Mouse (Mus musculus): ENCODE measurements around the gene Il11. TPM values are rescaled to one million over a fixed set of nuclear protein-coding genes. Genes with fewer than 3 reads are reported as not detected.

Il11 gene
- polyA plus RNA-seq, 1 experiment from 2014 or later: 0.19 TPM

DNA sequence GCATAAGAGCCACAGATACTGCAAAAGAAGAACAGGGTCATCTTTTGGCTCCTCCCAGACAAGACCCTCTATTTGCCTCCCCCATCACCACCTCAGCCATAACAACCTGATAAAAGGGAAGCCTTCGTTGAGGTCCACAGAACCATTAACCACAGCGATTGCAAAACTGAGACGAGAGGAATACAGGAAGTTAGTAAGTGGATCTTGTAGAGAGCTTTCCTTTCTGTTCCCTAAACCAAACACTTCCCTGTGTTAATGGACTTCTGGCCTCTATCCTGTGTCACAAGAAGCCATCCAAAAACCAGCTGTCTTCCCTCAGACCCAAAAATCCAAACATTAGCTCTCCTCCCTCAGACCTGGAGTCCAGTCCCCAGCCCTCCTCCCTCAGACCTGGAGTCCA lies 58.3 kb downstream of the Il11 start:
- DNase-seq (ENCODE audit: low spot score) (no peak), ATAC-seq (replicated peaks; ENCODE audit: low FRiP score) (no peak)
- H3K4me3 ChIP-seq (ENCODE audit: low read depth, low read length): no peak overlapping the region
- no peaks in the 10 kb centered on the region for H3K9me3 ChIP-seq (ENCODE audit: control insufficient read depth, low read length)
- no peak overlapping the region for H3K9ac ChIP-seq (ENCODE audit: low read length)
- no peak overlapping the region for H3K27ac ChIP-seq (ENCODE audit: low read depth, low read length)
- no peak overlapping the region for H3K4me2 ChIP-seq (ENCODE audit: low read depth, low read length, severe bottlenecking)
- no peaks in the 10 kb centered on the region for H3K36me3 ChIP-seq (ENCODE audit: control insufficient read depth, insufficient read depth, low read length)
- no peaks in the 10 kb centered on the region for H3K4me1 ChIP-seq (replicated peaks; ENCODE audit: control insufficient read depth, insufficient read depth, low read length)
- no peaks in the 10 kb centered on the region for H3K27me3 ChIP-seq (ENCODE audit: control insufficient read depth, insufficient read depth, low read length)
- 83% methylated on average over 3 of the region's 3 CpGs for WGBS

DNA sequence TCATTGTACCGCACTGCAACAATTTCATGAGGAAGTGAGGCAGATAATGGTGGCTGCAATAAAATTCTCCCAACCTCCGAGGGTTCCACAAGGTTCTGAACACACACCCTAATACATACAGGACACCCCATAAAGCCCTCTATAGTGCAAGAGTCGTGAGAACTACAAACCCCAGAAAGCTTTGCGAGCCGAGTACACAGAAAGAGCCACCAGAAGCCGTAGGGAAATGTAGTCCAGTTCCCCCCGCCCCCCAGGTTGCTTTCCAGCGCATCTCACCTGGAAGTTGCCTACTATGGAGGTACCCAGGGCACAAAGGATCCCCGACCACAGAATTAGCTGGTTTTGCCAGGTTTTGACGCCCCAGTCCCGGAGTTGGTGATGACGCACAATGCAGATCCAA lies 59.2 kb downstream of the Il11 start:
- no peaks in the 10 kb centered on the region for H3K9me3 ChIP-seq (ENCODE audit: control insufficient read depth, low read length)
- no peak for DNase-seq (ENCODE audit: low spot score)
- ATAC-seq (replicated peaks; ENCODE audit: low FRiP score): no peak
- H3K36me3 ChIP-seq (ENCODE audit: control insufficient read depth, insufficient read depth, low read length): no peaks in the 10 kb centered on the region
- no peaks in the 10 kb centered on the region for H3K4me1 ChIP-seq (replicated peaks; ENCODE audit: control insufficient read depth, insufficient read depth, low read length)
- no peaks in the 10 kb centered on the region for H3K27me3 ChIP-seq (ENCODE audit: control insufficient read depth, insufficient read depth, low read length)
- peak overlapping the region; percentile 33; the same call in 1 of the 2 replicates for H3K9ac ChIP-seq (ENCODE audit: low read length)
- peak overlapping the region; percentile 18; the same call in 1 of the 2 replicates for H3K4me3 ChIP-seq (ENCODE audit: low read depth, low read length)
- 41% methylated on average over 12 of the region's 12 CpGs for WGBS
- H3K27ac ChIP-seq (ENCODE audit: low read depth, low read length): no peak overlapping the region
- H3K4me2 ChIP-seq (ENCODE audit: low read depth, low read length, severe bottlenecking): peak overlapping the region; percentile 39

Other genes starting within 250 kb of the Il11 start
- gene Syt5, start 235.3 kb downstream of the Il11 start, polyA plus RNA-seq (2014; fragmentation: Nextera tagmentation; extraction: Ambion mirVana): 13.5 and 15.3 TPM in 2 replicates
- gene Ptprh, start 178.8 kb downstream of the Il11 start, polyA plus RNA-seq (2014; fragmentation: Nextera tagmentation; extraction: Ambion mirVana): not detected in 2 replicates
- gene Tmem86b, start 151.4 kb downstream of the Il11 start, polyA plus RNA-seq (2014; fragmentation: Nextera tagmentation; extraction: Ambion mirVana): 2.3 and 3.4 TPM in 2 replicates
- gene Ppp6r1, start 123.8 kb downstream of the Il11 start, polyA plus RNA-seq (2014; fragmentation: Nextera tagmentation; extraction: Ambion mirVana): 6.6 and 7.1 TPM in 2 replicates
- gene Hspbp1, start 97.8 kb downstream of the Il11 start, polyA plus RNA-seq (2014; fragmentation: Nextera tagmentation; extraction: Ambion mirVana): 115 TPM in 2 replicates
- gene Brsk1, start 92.3 kb downstream of the Il11 start, polyA plus RNA-seq (2014; fragmentation: Nextera tagmentation; extraction: Ambion mirVana): 2.8 and 3.1 TPM in 2 replicates
- gene Tmem150b, start 57.6 kb downstream of the Il11 start, polyA plus RNA-seq (2014; fragmentation: Nextera tagmentation; extraction: Ambion mirVana): 0.13 and 0.19 TPM in 2 replicates
- gene Kmt5c, start 42.7 kb downstream of the Il11 start, polyA plus RNA-seq (2014; fragmentation: Nextera tagmentation; extraction: Ambion mirVana): 88.1 and 89.4 TPM in 2 replicates
- gene Cox6b2, start 29.8 kb downstream of the Il11 start, polyA plus RNA-seq (2014; fragmentation: Nextera tagmentation; extraction: Ambion mirVana): 29.9 and 33.7 TPM in 2 replicates
- not detected in 2 replicates for gene Fam71e2, start 11.6 kb downstream of the Il11 start, polyA plus RNA-seq (2014; fragmentation: Nextera tagmentation; extraction: Ambion mirVana)
- not detected in 2 replicates for gene Tmem190, start 78 bp upstream of the Il11 start, polyA plus RNA-seq (2014; fragmentation: Nextera tagmentation; extraction: Ambion mirVana)
- 1.6 and 2.6 TPM in 2 replicates for gene Tmem238, start 6.8 kb upstream of the Il11 start, polyA plus RNA-seq (2014; fragmentation: Nextera tagmentation; extraction: Ambion mirVana)
- 203 and 220 TPM in 2 replicates for gene Rpl28, start 10.0 kb upstream of the Il11 start, polyA plus RNA-seq (2014; fragmentation: Nextera tagmentation; extraction: Ambion mirVana)
- 476 and 526 TPM in 2 replicates for gene Ube2s, start 29.7 kb upstream of the Il11 start, polyA plus RNA-seq (2014; fragmentation: Nextera tagmentation; extraction: Ambion mirVana)
- 2.2 and 3.0 TPM in 2 replicates for gene Shisa7, start 61.8 kb upstream of the Il11 start, polyA plus RNA-seq (2014; fragmentation: Nextera tagmentation; extraction: Ambion mirVana)
- gene Isoc2b, start 87.4 kb upstream of the Il11 start, polyA plus RNA-seq (2014; fragmentation: Nextera tagmentation; extraction: Ambion mirVana): 2.0 and 3.2 TPM in 2 replicates
- 0.69 and 0.75 TPM in 2 replicates for gene Isoc2a, start 94.3 kb upstream of the Il11 start, polyA plus RNA-seq (2014; fragmentation: Nextera tagmentation; extraction: Ambion mirVana)
- gene Gm36210, start 123.7 kb upstream of the Il11 start, polyA plus RNA-seq (2014; fragmentation: Nextera tagmentation; extraction: Ambion mirVana): 0.56 and 0.59 TPM in 2 replicates
- gene Zfp628, start 132.4 kb upstream of the Il11 start, polyA plus RNA-seq (2014; fragmentation: Nextera tagmentation; extraction: Ambion mirVana): 4.8 and 5.0 TPM in 2 replicates
- gene Nat14, start 139.2 kb upstream of the Il11 start, polyA plus RNA-seq (2014; fragmentation: Nextera tagmentation; extraction: Ambion mirVana): 10.8 and 12.6 TPM in 2 replicates
- gene Ssc5d, start 142.9 kb upstream of the Il11 start, polyA plus RNA-seq (2014; fragmentation: Nextera tagmentation; extraction: Ambion mirVana): 0.79 and 0.91 TPM in 2 replicates
- gene Sbk2, start 181.5 kb upstream of the Il11 start, polyA plus RNA-seq (2014; fragmentation: Nextera tagmentation; extraction: Ambion mirVana): 0.33 TPM in 1 of 2 replicates, not detected in the other
- gene Sbk3, start 188.3 kb upstream of the Il11 start, polyA plus RNA-seq (2014; fragmentation: Nextera tagmentation; extraction: Ambion mirVana): 0.12 TPM in 1 of 2 replicates, not detected in the other
- gene Zfp579, start 213.3 kb upstream of the Il11 start, polyA plus RNA-seq (2014; fragmentation: Nextera tagmentation; extraction: Ambion mirVana): 58.5 and 60.0 TPM in 2 replicates
- 9.5 and 11.1 TPM in 2 replicates for gene Zfp524, start 231.6 kb upstream of the Il11 start, polyA plus RNA-seq (2014; fragmentation: Nextera tagmentation; extraction: Ambion mirVana)
- 67.0 and 68.3 TPM in 2 replicates for gene Fiz1, start 231.8 kb upstream of the Il11 start, polyA plus RNA-seq (2014; fragmentation: Nextera tagmentation; extraction: Ambion mirVana)
- gene Gm44973, start 232.6 kb upstream of the Il11 start, polyA plus RNA-seq (2014; fragmentation: Nextera tagmentation; extraction: Ambion mirVana): 0.23 and 1.9 TPM in 2 replicates
- 6.7 and 7.3 TPM in 2 replicates for gene Zfp865, start 237.5 kb upstream of the Il11 start, polyA plus RNA-seq (2014; fragmentation: Nextera tagmentation; extraction: Ambion mirVana)
- gene Ccdc106, start 237.7 kb upstream of the Il11 start, polyA plus RNA-seq (2014; fragmentation: Nextera tagmentation; extraction: Ambion mirVana): 7.2 and 7.8 TPM in 2 replicates

Measured in forebrain, embryonic 11.5 days (tissue).